Mouse (Mus musculus): Measurements from ENCODE around the gene Lif.

- TF ChIP-seq CTCF (IDR thresholded peaks at IDR 0.05; ENCODE audit: low read depth) (no peak), EP300 (IDR thresholded peaks at IDR 0.05; ENCODE audit: low read depth) (no peak)
Measured at GRCm38 (mm10) chr11:4246126-4246525, 11.2 kb upstream of the Lif start.

All from liver, embryonic 14.5 days (tissue).